Mouse (Mus musculus): ENCODE measurements around the gene Ostf1.

DNA sequence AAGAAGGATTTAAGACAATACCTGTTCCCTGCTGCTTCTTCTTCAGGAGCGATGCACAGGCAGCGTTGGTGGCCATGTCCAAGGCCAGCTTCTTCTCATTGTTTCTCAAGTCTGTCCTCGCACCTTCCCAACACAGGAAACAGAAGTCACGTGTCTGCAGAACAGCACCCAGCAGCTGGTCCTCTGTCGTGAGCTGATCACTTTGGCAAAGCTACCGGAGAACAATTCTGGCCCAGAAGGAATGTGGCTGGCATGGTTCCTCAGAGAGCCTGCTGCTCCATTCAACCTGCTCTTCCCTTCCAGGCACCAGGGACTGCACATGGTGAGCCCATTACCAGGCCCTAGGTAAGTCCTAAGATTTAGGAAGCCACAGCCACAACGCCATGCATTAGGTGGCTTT lies 47.0 kb downstream of the Ostf1 start:
- TF ChIP-seq CTCF (IDR thresholded peaks at IDR 0.05; ENCODE audit: borderline replicate concordance, control insufficient read depth, extremely low read depth, insufficient read depth, low read length, poor library complexity) = no peak
- no peak for TF ChIP-seq POLR2A (IDR thresholded peaks at IDR 0.05; ENCODE audit: control insufficient read depth, extremely low read depth, insufficient read depth, low read length, poor library complexity)
